Mouse (Mus musculus) cortical plate, adult 2 months (tissue): ENCODE results near the gene Pappa.

Experiments
- CTCF ChIP-seq: fragments of 200-500 bp; IDR thresholded peaks from 2 replicates; pipeline ENCODE4 v1.5.1; 2011; ENCODE audit warnings: mild to moderate bottlenecking, control low read depth, low read length; ENCODE audit not compliant: insufficient read depth; ENCODE audit errors: extremely low read depth
- POLR2A ChIP-seq: fragments of 200-500 bp; IDR thresholded peaks from 2 replicates; pipeline ENCODE4 v1.6.1; 2011; ENCODE audit warnings: mild to moderate bottlenecking, low read length, control low read depth; ENCODE audit not compliant: insufficient read depth; ENCODE audit errors: extremely low read depth

- TF ChIP-seq CTCF = no peak
- TF ChIP-seq POLR2A = no peak
Measured at GRCm38 (mm10) chr4:65321340-65321739, 197.4 kb downstream of the Pappa start.
